Mouse (Mus musculus) erythroblast, embryonic 14.5 days (primary cell): Measurements from ENCODE around the gene Ptpn3.

Experiments used
- GATA1 ChIP-seq: IDR thresholded peaks from 2 replicates; pipeline ENCODE4 v1.6.1; 2012; ENCODE audit warnings: low read length, inconsistent platforms, mixed read lengths
- TAL1 ChIP-seq: IDR thresholded peaks from 3 replicates; pipeline ENCODE4 v1.6.1; 2012; ENCODE audit warnings: low read length, inconsistent platforms, mixed read lengths

DNA sequence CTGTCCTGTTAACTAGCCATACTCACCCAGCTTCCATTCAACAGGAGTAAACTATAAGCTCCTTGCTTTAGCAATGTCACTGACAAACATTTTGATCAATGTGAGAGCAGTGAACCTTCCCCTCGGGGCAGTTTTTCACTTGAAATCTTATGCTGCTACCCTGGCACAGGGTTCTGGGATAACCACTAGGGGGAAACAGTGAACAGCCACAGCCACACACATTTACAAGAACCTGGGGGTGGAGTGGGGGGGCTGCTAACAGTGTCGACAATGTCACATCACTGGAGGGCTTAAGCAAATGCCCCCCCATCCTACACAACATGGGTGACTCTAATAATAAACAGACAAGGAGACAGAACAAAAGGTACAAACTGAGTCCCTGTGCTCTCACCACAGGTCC lies 51.0 kb downstream of the Ptpn3 start:
- TF ChIP-seq GATA1 (no peak), TAL1 (no peak)
